35 mouse cellular contexts compared by ENCODE assay signal in the genomic region with DNA sequence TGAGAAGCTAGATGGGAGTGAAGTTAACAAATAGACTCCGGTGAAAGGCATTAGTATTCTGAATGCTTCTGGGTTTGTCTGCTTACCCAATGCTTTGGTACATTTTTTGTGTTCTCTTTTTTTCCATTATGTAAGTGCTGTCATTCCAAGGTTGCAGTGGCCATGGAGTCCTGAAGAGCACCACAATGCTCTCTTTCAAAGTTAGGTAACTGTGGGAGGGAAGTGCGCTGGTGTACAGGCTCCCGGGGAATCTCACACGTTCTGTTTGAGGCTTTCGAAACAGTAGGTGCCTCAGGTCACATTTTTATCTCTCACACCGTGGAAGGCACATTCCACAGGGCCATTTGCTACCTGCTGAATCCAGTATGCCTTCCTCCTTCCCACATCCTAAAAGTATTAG. TPM values are rescaled to one million over a fixed set of nuclear protein-coding genes. Genes with fewer than 3 reads are reported as not detected.
A peak's percentile ranks its signal among the peaks of the same experiment; 100 is the strongest.
DNase-seq lines count a peak whose midpoint lies in the region; TF ChIP-seq lines count a peak whose summit lies in the region.
"Had no signal": no experiment of that assay in that cellular context is flagged by ENCODE, and none has a peak within 500 bp of the region (broad histone marks: within the 10 kb centered on the region; RNA-seq: fewer than 3 reads in every experiment).

No protein-coding gene starts in this region.

- H3K79me2 ChIP-seq in liver, adult 2 months (ENCODE audit: control insufficient read depth, insufficient read depth, low read length) = no peaks in the 10 kb centered on the region

- peak; percentile 50 for DNase-seq in adrenal gland, adult 8-10 months
- DNase-seq in adrenal gland, postnatal 25 days = no peak
- peak; percentile 83 for DNase-seq in liver, adult 2 months (ENCODE audit: extremely low read depth, low read depth, low spot score)
- no peak for DNase-seq in liver
- DNase-seq in adrenal gland, postnatal 14 days = peak; percentile 41
- peak; percentile 5 for DNase-seq in telencephalon, adult 2 months (ENCODE audit: low read depth, low spot score)
- no peak for DNase-seq in thymus, postnatal 10 days (ENCODE audit: low spot score in 2 of 2)
- DNase-seq: cerebellum, adult 11 months; cerebellum, adult 9-11 months; gastrocnemius, postnatal 25 days; heart, adult 18-20 months; heart, postnatal 36 days; kidney, adult 9 months; kidney, postnatal 10 days; layer of hippocampus, postnatal 36 days; liver, embryonic 13.5 days; right cerebral cortex, adult 18-20 months; right cerebral cortex, postnatal 4 days; thymus, adult 2 months had no signal

- H3K27ac ChIP-seq in liver, adult 2 months (replicated peaks; ENCODE audit: insufficient read depth, low read depth, low read length) = peak overlapping the region; percentile 50
- H3K27ac ChIP-seq: forebrain, embryonic 13.5 days; hindbrain, embryonic 12.5 days; limb, embryonic 12.5 days; liver, embryonic 13.5 days; lung, embryonic 15.5 days; stomach, postnatal 0 days had no signal

- no peak for TF ChIP-seq CTCF in liver, adult 2 months (IDR thresholded peaks at IDR 0.05; ENCODE audit: low read depth, low read length)

- TF ChIP-seq POLR2A in liver, adult 2 months (IDR thresholded peaks at IDR 0.05; ENCODE audit: extremely low read depth, insufficient read depth, low read length) = no peak

- H3K36me3 ChIP-seq in liver, adult 2 months (ENCODE audit: control insufficient read depth, insufficient read depth, low read length) = no peaks in the 10 kb centered on the region
- H3K36me3 ChIP-seq: hindbrain, embryonic 12.5 days; limb, embryonic 12.5 days; liver, embryonic 13.5 days; lung, embryonic 15.5 days had no signal

- H3K4me1 ChIP-seq in liver, adult 2 months (ENCODE audit: control insufficient read depth, insufficient read depth, low read length) = peaks cover 7% of the 10 kb centered on the region
- H3K4me1 ChIP-seq: hindbrain, embryonic 12.5 days; liver, embryonic 13.5 days; lung, embryonic 15.5 days had no signal

- H3K9ac ChIP-seq in liver, adult 2 months (ENCODE audit: low read depth, low read length) = no peak overlapping the region
- H3K9ac ChIP-seq: forebrain, embryonic 13.5 days; hindbrain, embryonic 12.5 days; limb, embryonic 12.5 days; liver, embryonic 13.5 days; lung, embryonic 15.5 days had no signal

- WGBS in liver, adult 2 months = 20% methylated on average over 6 of the region's 6 CpGs

- no peak overlapping the region for H3K4me3 ChIP-seq in liver, adult 2 months (ENCODE audit: insufficient read depth, low read depth, low read length)
- H3K4me3 ChIP-seq: forebrain, embryonic 13.5 days; hindbrain, embryonic 12.5 days; limb, embryonic 12.5 days; liver, embryonic 13.5 days; lung, embryonic 15.5 days had no signal

- no peaks in the 10 kb centered on the region for H3K27me3 ChIP-seq in liver, adult 2 months (ENCODE audit: control insufficient read depth, insufficient read depth, low read length)
- H3K27me3 ChIP-seq: forebrain, embryonic 13.5 days; hindbrain, embryonic 12.5 days; limb, embryonic 12.5 days; liver, embryonic 13.5 days; lung, embryonic 15.5 days had no signal

RNA-seq across cellular contexts. Expression of gene Etnppl, which starts 32.3 kb away (rescaled TPM):
- under 1 TPM; 0.17 to 0.49 (median 0.28) TPM for total RNA-seq in adrenal gland, adult 8-10 months (2022)
- 0.71 and 0.76 TPM in 2 replicates for total RNA-seq in adrenal gland, postnatal 25 days (2021)
- total RNA-seq in liver, adult 2 months (2014; rRNA removed) = 113 and 297 TPM in 2 replicates
- 47.1 and 54.4 TPM in 2 replicates for polyA plus RNA-seq in liver, adult 2 months (2012; rRNA removed)
- 0.64 and 4.7 TPM in 2 replicates for total RNA-seq in adrenal gland, postnatal 14 days (2021)
- total RNA-seq: common myeloid progenitor, adult 5-6 weeks; gastrocnemius, adult 18-20 months; gastrocnemius, postnatal 25 days; heart, adult 18-20 months; heart, postnatal 36 days; megakaryocyte, adult 5-6 weeks; MEL; neutrophil, adult 5-6 weeks had no signal
- polyA plus RNA-seq: forebrain, embryonic 13.5 days; heart, embryonic 11.5 days; heart, embryonic 16.5 days; hindbrain, embryonic 12.5 days; liver, embryonic 13.5 days; lung, embryonic 15.5 days; midbrain, embryonic 11.5 days; midbrain, embryonic 16.5 days; neural tube, embryonic 11.5 days; spleen, adult 2 months; thymus, adult 2 months had no signal

RNA-seq across cellular contexts. Expression of gene Ostc, which starts 59.7 kb away (rescaled TPM):
- total RNA-seq in adrenal gland, adult 8-10 months (2022) = 100 to 1,000 TPM; 102 to 120 (median 116) TPM
- 85.9 and 89.5 TPM in 2 replicates for total RNA-seq in adrenal gland, postnatal 25 days (2021)
- total RNA-seq in liver, adult 2 months (2014; rRNA removed) = 130 and 135 TPM in 2 replicates
- 42.9 and 49.5 TPM in 2 replicates for polyA plus RNA-seq in liver, adult 2 months (2012; rRNA removed)
- total RNA-seq in adrenal gland, postnatal 14 days (2021) = 94.0 and 97.0 TPM in 2 replicates

Comparison
In these comparisons a context has a peak if more than half of its experiments do, and no peak if none do; other contexts are left out.
1. DNase-seq: peak in adrenal gland, adult 8-10 months (single experiment), liver, adult 2 months (single experiment), adrenal gland, postnatal 14 days (single experiment) and telencephalon, adult 2 months (single experiment); none in adrenal gland, postnatal 25 days (single experiment), liver (single experiment) and thymus, postnatal 10 days (0 of 2).
2. RNA of gene Etnppl, which starts 32.3 kb away (total RNA-seq): 113 to 297 TPM in liver, adult 2 months; 0.64 to 4.7 TPM in adrenal gland, postnatal 14 days, 0.71 to 0.76 TPM in adrenal gland, postnatal 25 days and 0.17 to 0.49 TPM in adrenal gland, adult 8-10 months; every median in the first group is over 10 times any median in the second.